Mouse (Mus musculus) heart, postnatal 0 days (tissue): Measurements from ENCODE around the gene Zfp472. TPM values are rescaled to one million over a fixed set of nuclear protein-coding genes. Genes with fewer than 3 reads are reported as not detected.
A peak's percentile ranks its signal among the peaks of the same experiment; 100 is the strongest.

Experiments used
- ATAC-seq: fragments of 200-750 bp; cut with Nextera tagmentation; 2 replicates; pipeline ENCODE4 v1.8.0; 2017; ENCODE audit warnings: low read depth, moderate number of reproducible peaks, moderate library complexity; ENCODE audit not compliant: insufficient read depth
- DNase-seq: peaks from one replicate; pipeline ENCODE4 v3.0.0-alpha.2; 2016; ENCODE audit warnings: low spot score
- H3K27ac ChIP-seq: fragments of 300-500 bp; sonication (generic); 2 replicates; pipeline ENCODE4 v1.5.1; 2014; ENCODE audit warnings: low read depth, mild to moderate bottlenecking
- H3K27me3 ChIP-seq: fragments of 300-500 bp; sonication (generic); 2 replicates; pipeline ENCODE4 v1.6.1; 2014; ENCODE audit warnings: low read length, mixed read lengths; ENCODE audit not compliant: control insufficient read depth, insufficient read depth
- H3K36me3 ChIP-seq: fragments of 300-500 bp; sonication (generic); replicated peaks from 2 replicates; pipeline ENCODE4 v1.6.1; 2014; ENCODE audit warnings: low read length, mixed read lengths; ENCODE audit not compliant: control insufficient read depth, insufficient read depth
- H3K4me1 ChIP-seq: fragments of 300-500 bp; sonication (generic); 2 replicates; pipeline ENCODE4 v1.6.1; 2014; ENCODE audit warnings: antibody characterized with exemption; ENCODE audit not compliant: control insufficient read depth, insufficient read depth
- H3K4me2 ChIP-seq: fragments of 300-500 bp; sonication (generic); 2 replicates; pipeline ENCODE4 v1.6.1; 2014; ENCODE audit warnings: low read depth, mild to moderate bottlenecking, low read length, moderate library complexity
- H3K4me3 ChIP-seq: fragments of 300-500 bp; sonication (generic); 2 replicates; pipeline ENCODE4 v1.5.1; 2014; ENCODE audit warnings: low read depth, low read length
- H3K9ac ChIP-seq: fragments of 300-500 bp; sonication (generic); replicated peaks from 2 replicates; pipeline ENCODE4 v1.6.1; 2014; ENCODE audit warnings: low read depth, low read length, mixed read lengths
- H3K9me3 ChIP-seq: fragments of 300-500 bp; sonication (generic); replicated peaks from 2 replicates; pipeline ENCODE4 v1.6.1; 2016; ENCODE audit warnings: low read length; ENCODE audit not compliant: control insufficient read depth
- CTCF ChIP-seq: IDR thresholded peaks from 2 replicates; pipeline ENCODE4 v1.5.1; 2016; ENCODE audit warnings: antibody characterized with exemption, control low read depth, low read depth
- EP300 ChIP-seq: IDR thresholded peaks from 2 replicates; pipeline ENCODE4 v1.6.1; 2016; ENCODE audit warnings: antibody characterized with exemption, low read depth
- WGBS: fragments of 180-500 bp; shearing (Covaris S2); extraction: QIAGEN DNeasy Blood & Tissue Kit; methylation state at CpG from one replicate; pipeline ENCODE4 v1.1.7; 2014; 5-methylcytosine and 5-hydroxymethylcytosine counted together
- polyA plus RNA-seq: library from polyadenylated mRNA; unstranded; fragments of >200 nt; fragmentation: Nextera tagmentation; extraction: Ambion mirVana; gene quantifications from 2 replicates; pipeline ENCODE4 v1.2.1, GENCODE M21; 2015
- total RNA-seq: library from RNA; depleted of rRNA; stranded (reverse); fragments of >200 nt; gene quantifications from 2 replicates; pipeline ENCODE4 v1.2.3, GENCODE M21; 2014; ENCODE audit warnings: low replicate concordance

Gene Zfp472
- total and polyA plus RNA-seq, 2 experiments from 2014 or later = 3.5 TPM

DNA sequence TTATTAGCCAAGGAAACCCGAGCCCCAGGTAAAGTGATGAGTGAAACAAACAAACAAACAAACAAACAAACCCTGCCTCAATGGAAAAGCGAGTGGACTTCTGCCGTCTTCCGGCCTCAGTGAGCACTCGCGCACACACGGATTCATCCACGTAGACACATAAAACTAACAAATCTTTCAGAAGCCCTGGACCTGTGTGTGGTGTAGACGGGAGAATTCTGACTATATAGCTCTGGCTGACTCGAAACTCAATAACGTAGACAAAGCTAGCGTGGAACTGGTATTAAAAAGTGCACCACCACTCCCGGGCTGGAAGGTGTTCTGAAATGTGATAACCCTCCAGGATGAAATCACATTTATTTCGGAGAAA is 376 bp upstream of the Zfp472 start:
- H3K27ac ChIP-seq = peak overlapping the region; percentile 91
- DNase-seq = no peak
- no peak; the same call in 1 of the 2 replicates for ATAC-seq
- no peaks in the 10 kb centered on the region for H3K36me3 ChIP-seq
- H3K27me3 ChIP-seq = no peaks in the 10 kb centered on the region
- peak overlapping the region; percentile 64 for H3K4me2 ChIP-seq
- WGBS = under 1% methylated on average over 14 of the region's 14 CpGs
- H3K4me1 ChIP-seq = peaks cover 14% of the 10 kb centered on the region
- peak overlapping the region; percentile 72 for H3K9ac ChIP-seq
- TF ChIP-seq CTCF = no peak
- TF ChIP-seq EP300 = no peak
- H3K4me3 ChIP-seq = peak overlapping the region; percentile 82
- no peaks in the 10 kb centered on the region for H3K9me3 ChIP-seq

DNA sequence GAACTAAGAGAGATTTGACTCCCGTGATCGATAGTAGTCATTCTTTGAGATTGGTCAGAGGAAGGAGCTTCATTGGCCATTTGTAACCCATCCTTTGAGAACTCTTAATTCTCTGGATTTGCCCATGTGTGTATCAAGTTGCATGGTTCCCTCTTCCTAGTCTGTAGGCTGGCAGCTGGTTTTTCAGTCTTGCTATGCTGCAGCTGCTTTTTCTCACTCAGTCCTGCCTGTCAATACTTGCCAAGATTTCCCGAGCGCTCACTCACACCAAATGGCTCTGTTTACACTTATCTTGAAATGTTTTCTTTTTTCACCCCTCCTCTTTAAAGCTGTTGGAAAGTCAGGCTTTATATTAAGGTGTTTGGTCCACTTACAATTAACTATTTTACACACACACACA is 15.7 kb downstream of the Zfp472 start:
- H3K4me2 ChIP-seq = no peak overlapping the region
- no peak overlapping the region for H3K9ac ChIP-seq
- H3K4me3 ChIP-seq = no peak overlapping the region
- no peaks in the 10 kb centered on the region for H3K27me3 ChIP-seq
- peaks cover 31% of the 10 kb centered on the region for H3K36me3 ChIP-seq
- DNase-seq = no peak
- 0 out of 2 replicates have a peak, but pooled peaks cover 2% of the 10 kb centered on the region for H3K9me3 ChIP-seq
- TF ChIP-seq EP300 = no peak
- TF ChIP-seq CTCF = no peak
- H3K27ac ChIP-seq = no peak overlapping the region
- no peaks in the 10 kb centered on the region for H3K4me1 ChIP-seq
- WGBS = 64% methylated on average over 4 of the region's 4 CpGs
- ATAC-seq = no peak

DNA sequence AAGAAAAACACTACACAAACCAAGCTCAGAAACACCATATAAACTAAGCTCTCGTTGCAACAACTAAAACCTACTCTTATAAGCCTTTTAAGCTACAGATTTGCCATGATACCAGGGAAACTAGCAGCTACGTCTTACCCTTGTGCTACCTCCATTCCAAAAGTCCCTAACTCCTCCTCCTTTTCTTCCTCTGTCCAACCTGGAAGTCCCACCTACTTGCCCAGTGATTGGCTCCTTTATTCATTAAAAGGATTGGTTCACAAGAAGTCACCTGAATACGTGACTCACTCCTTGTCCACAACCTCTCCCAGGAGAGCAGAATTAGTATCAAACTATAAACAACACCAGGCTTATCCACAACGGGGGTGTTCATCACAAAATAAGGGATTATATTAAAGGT is 20.7 kb downstream of the Zfp472 start:
- H3K4me3 ChIP-seq = no peak overlapping the region
- 66% methylated on average over 4 of the region's 4 CpGs for WGBS
- no peaks in the 10 kb centered on the region for H3K9me3 ChIP-seq
- no peak for DNase-seq
- TF ChIP-seq CTCF = no peak
- no peak for TF ChIP-seq EP300
- ATAC-seq = no peak
- H3K4me2 ChIP-seq = no peak overlapping the region
- no peak overlapping the region for H3K27ac ChIP-seq
- H3K4me1 ChIP-seq = no peaks in the 10 kb centered on the region
- H3K36me3 ChIP-seq = no peaks in the 10 kb centered on the region
- no peak overlapping the region for H3K9ac ChIP-seq
- H3K27me3 ChIP-seq = no peaks in the 10 kb centered on the region

GRCm38 (mm10) chr17:32991965-32992698 is 26.5 kb downstream of the Zfp472 start:
- H3K4me2 ChIP-seq = peak overlapping the region; percentile 70
- WGBS = 67% methylated on average over 12 of the region's 12 CpGs
- no peaks in the 10 kb centered on the region for H3K27me3 ChIP-seq
- DNase-seq (no peak), ATAC-seq (no peak)
- no peak overlapping the region for H3K27ac ChIP-seq
- H3K4me3 ChIP-seq = peak overlapping the region; percentile 74
- 0 out of 2 replicates have a peak, but pooled peaks have one; percentile 6 for TF ChIP-seq CTCF
- TF ChIP-seq EP300 = no peak
- peaks cover 16% of the 10 kb centered on the region; the same call in 1 of the 2 replicates for H3K36me3 ChIP-seq
- H3K9ac ChIP-seq = peak overlapping the region; percentile 68; the same call in 1 of the 2 replicates
- no peaks in the 10 kb centered on the region for H3K9me3 ChIP-seq
- H3K4me1 ChIP-seq = peaks cover 13% of the 10 kb centered on the region; the same call in 1 of the 2 replicates

GRCm38 (mm10) chr17:32992699-32993474 is 27.3 kb downstream of the Zfp472 start, which contains the start of gene Zfp952:
TSS of gene Zfp952 (plus strand) at chr17:32993129.
- Histone ChIP-seq H3K4me2 (peak within 1 kb of the TSS; percentile 70), H3K4me3 (peak within 1 kb of the TSS; percentile 74), H3K4me1 (peaks cover 13% of the 10 kb centered on the region; the same call in 1 of the 2 replicates), H3K27ac (peak within 1 kb of the TSS; percentile 80), H3K36me3 (peaks cover 16% of the 10 kb centered on the region; the same call in 1 of the 2 replicates), H3K9ac (peak within 1 kb of the TSS; percentile 68), H3K9me3 (no peaks in the 10 kb centered on the region), H3K27me3 (no peaks in the 10 kb centered on the region)
- TF ChIP-seq EP300 (no peak), CTCF (no peak)
- peak; percentile 93 for DNase-seq
- under 1% methylated on average over 21 of the region's 21 CpGs for WGBS
- peak; percentile 97 for ATAC-seq
